Mouse (Mus musculus): Measurements from ENCODE around the gene Oaz1.

GRCm38 (mm10) chr10:80802996-80803395 lies 23.5 kb upstream of the Oaz1 start:
- TF ChIP-seq CTCF (IDR thresholded peaks at IDR 0.05; ENCODE audit: low read depth) (no peak), EP300 (IDR thresholded peaks at IDR 0.05; ENCODE audit: low read depth) (no peak)

All from heart, postnatal 0 days (tissue).